Mouse (Mus musculus) heart, adult 2 months (tissue): ENCODE results near the gene Cdc73.

Source experiments
- CTCF ChIP-seq: fragments of 200-600 bp; IDR thresholded peaks from 2 replicates; pipeline ENCODE4 v1.8.1; 2022; ENCODE audit warnings: antibody characterized with exemption, mild to moderate bottlenecking, moderate library complexity
- EP300 ChIP-seq: fragments of 200-500 bp; IDR thresholded peaks from 2 replicates; pipeline ENCODE4 v1.6.1; 2011; ENCODE audit warnings: low read depth, low read length, control low read depth; ENCODE audit not compliant: insufficient read depth

DNA sequence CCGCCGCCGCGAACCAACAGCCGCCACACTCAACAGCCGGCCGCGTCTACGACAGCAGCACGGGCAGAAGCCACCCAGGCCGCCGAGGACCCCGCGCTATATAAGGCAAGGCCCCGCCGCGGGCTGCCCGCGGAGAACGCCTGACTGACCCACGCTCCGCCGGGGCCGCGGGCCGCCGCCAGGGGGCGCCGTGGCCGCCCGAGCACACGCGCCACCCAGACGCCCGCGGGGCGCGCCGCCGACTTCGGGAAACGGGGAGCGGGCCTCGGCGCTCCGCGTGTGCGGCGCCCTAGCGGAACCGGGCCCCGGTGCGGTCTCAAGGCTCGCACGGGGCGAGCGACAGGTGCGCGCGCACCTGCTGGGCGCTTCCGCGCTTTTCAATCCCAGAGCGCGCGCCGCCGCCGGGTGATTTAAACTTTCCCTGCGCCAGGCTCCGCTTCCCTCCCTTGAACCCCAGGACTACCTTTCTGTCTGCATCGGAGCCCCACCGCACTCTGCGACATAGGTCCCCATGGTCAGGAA, at the start of gene Cdc73:
- no peak for TF ChIP-seq EP300
- TF ChIP-seq CTCF = peak; percentile 72
